Mouse (Mus musculus) MEL (cell line): ENCODE results near the gene Pdzd2. TPM values are rescaled to one million over a fixed set of nuclear protein-coding genes. Genes with fewer than 3 reads are reported as not detected.

Source experiments
- DNase-seq: peaks from one replicate; pipeline ENCODE4 v3.0.0; 2011; ENCODE audit warnings: low read depth, low spot score
- H3K27ac ChIP-seq: 2 replicates; pipeline ENCODE4 v1.5.1; 2012; ENCODE audit warnings: low read depth, mild to moderate bottlenecking, control low read depth, low read length, moderate library complexity; ENCODE audit not compliant: control insufficient read depth
- H3K27me3 ChIP-seq, 2 experiments: fragments of 150-350 bp in 1 of 2; sonication (generic) in 1 of 2; 2 replicates each; pipeline ENCODE4 v1.6.1; 2012; ENCODE audit warnings: low read length in 2 of 2, mild to moderate bottlenecking in 2 of 2, improper control_type of control experiment in 1 of 2, moderate library complexity in 1 of 2; ENCODE audit not compliant: insufficient read depth in 2 of 2, control insufficient read depth in 1 of 2
- H3K36me3 ChIP-seq, 2 experiments: 2 replicates each; pipeline ENCODE4 v1.6.1; 2012 to 2014; ENCODE audit warnings: low read length in 2 of 2, improper control_type of control experiment in 1 of 2, inconsistent platforms in 1 of 2, mild to moderate bottlenecking in 1 of 2; ENCODE audit not compliant: insufficient read depth in 2 of 2, control insufficient read depth in 1 of 2
- H3K4me1 ChIP-seq, 2 experiments: fragments of 150-350 bp in 1 of 2; sonication (generic) in 1 of 2; 2 replicates each; pipeline ENCODE4 v1.6.1; 2012; ENCODE audit warnings: low read length in 2 of 2, improper control_type of control experiment in 1 of 2, mild to moderate bottlenecking in 1 of 2; ENCODE audit not compliant: insufficient read depth in 2 of 2, control insufficient read depth in 1 of 2
- H3K4me3 ChIP-seq, 2 experiments: fragments of 150-350 bp in 1 of 2; sonication (generic) in 1 of 2; 2 replicates each; pipeline ENCODE4 v1.5.1; 2012; ENCODE audit warnings: low read depth in 2 of 2, low read length in 2 of 2, mild to moderate bottlenecking in 2 of 2, moderate library complexity in 2 of 2, control low read depth in 1 of 2, improper control_type of control experiment in 1 of 2; ENCODE audit not compliant: control insufficient read depth in 1 of 2, insufficient read depth in 1 of 2
- H3K79me2 ChIP-seq: 2 replicates; pipeline ENCODE4 v1.6.1; 2012; ENCODE audit warnings: mild to moderate bottlenecking, low read length, moderate library complexity; ENCODE audit not compliant: control insufficient read depth, poor library complexity, insufficient read depth
- H3K9ac ChIP-seq: 2 replicates; pipeline ENCODE4 v1.6.1; 2012; ENCODE audit warnings: low read depth, mild to moderate bottlenecking, control low read depth, low read length, moderate library complexity; ENCODE audit not compliant: control insufficient read depth, poor library complexity, severe bottlenecking
- H3K9me3 ChIP-seq: fragments of 150-350 bp; sonication (generic); replicated peaks from 2 replicates; pipeline ENCODE4 v1.6.1; 2012; ENCODE audit warnings: mild to moderate bottlenecking, low read length, improper control_type of control experiment, moderate library complexity; ENCODE audit not compliant: insufficient read depth
- E2F4 ChIP-seq: IDR thresholded peaks from 2 replicates; pipeline ENCODE4 v1.6.1; 2011; ENCODE audit warnings: low read depth, low read length, improper control_type of control experiment, borderline replicate concordance
- ELF1 ChIP-seq: IDR thresholded peaks from 2 replicates; pipeline ENCODE4 v1.6.1; 2014; ENCODE audit warnings: low read depth, mild to moderate bottlenecking, inconsistent platforms, low read length, improper control_type of control experiment, moderate library complexity
- EP300 ChIP-seq, 2 experiments: IDR thresholded peaks; 2 replicates each; pipeline ENCODE4 v1.6.1; 2011; ENCODE audit warnings: improper control_type of control experiment in 2 of 2, low read length in 2 of 2, low read depth in 1 of 2, mild to moderate bottlenecking in 1 of 2
- ETS1 ChIP-seq: IDR thresholded peaks from 2 replicates; pipeline ENCODE4 v1.6.1; 2012; ENCODE audit warnings: low read depth, mild to moderate bottlenecking, inconsistent platforms, low read length, improper control_type of control experiment, moderate library complexity
- GABPA ChIP-seq: IDR thresholded peaks from 2 replicates; pipeline ENCODE4 v1.6.1; 2012; ENCODE audit warnings: low read depth, mild to moderate bottlenecking, inconsistent platforms, low read length, improper control_type of control experiment, moderate library complexity
- GATA1 ChIP-seq: IDR thresholded peaks from 2 replicates; pipeline ENCODE4 v1.6.1; 2011; ENCODE audit warnings: low read depth, low read length, improper control_type of control experiment
- MEF2A ChIP-seq: IDR thresholded peaks from 2 replicates; pipeline ENCODE4 v1.6.1; 2014; ENCODE audit warnings: low read depth, mild to moderate bottlenecking, inconsistent platforms, low read length, improper control_type of control experiment; ENCODE audit not compliant: poor library complexity, insufficient replicate concordance, severe bottlenecking; ENCODE audit errors: extremely low read depth
- NELFE ChIP-seq: IDR thresholded peaks from 2 replicates; pipeline ENCODE4 v1.6.1; 2011; ENCODE audit warnings: low read depth, low read length, improper control_type of control experiment
- NRF1 ChIP-seq: IDR thresholded peaks from 2 replicates; pipeline ENCODE4 v1.6.1; 2014; ENCODE audit warnings: low read depth, mild to moderate bottlenecking, inconsistent platforms, low read length, improper control_type of control experiment, moderate library complexity; ENCODE audit not compliant: poor library complexity, insufficient read depth, severe bottlenecking
- POLR2A ChIP-seq, 2 experiments: IDR thresholded peaks; 2 replicates each; pipeline ENCODE4 v1.6.1; 2011 to 2012; ENCODE audit warnings: low read length in 2 of 2, mild to moderate bottlenecking in 2 of 2, control low read depth in 1 of 2, improper control_type of control experiment in 1 of 2, low read depth in 1 of 2, moderate library complexity in 1 of 2; ENCODE audit not compliant: control insufficient read depth in 1 of 2, insufficient read depth in 1 of 2, poor library complexity in 1 of 2
- RAD21 ChIP-seq: IDR thresholded peaks from 2 replicates; pipeline ENCODE4 v1.6.1; 2011; ENCODE audit warnings: mild to moderate bottlenecking, low read depth, low read length, improper control_type of control experiment
- RCOR1 ChIP-seq: IDR thresholded peaks from 2 replicates; pipeline ENCODE4 v1.6.1; 2012; ENCODE audit warnings: low read depth, mild to moderate bottlenecking, inconsistent platforms, low read length, improper control_type of control experiment
- SMC3 ChIP-seq: IDR thresholded peaks from 2 replicates; pipeline ENCODE4 v1.6.1; 2011; ENCODE audit warnings: low read depth, low read length, improper control_type of control experiment
- TAL1 ChIP-seq: IDR thresholded peaks from 2 replicates; pipeline ENCODE4 v1.6.1; 2012; ENCODE audit warnings: mild to moderate bottlenecking, inconsistent platforms, low read length, moderate library complexity, mixed read lengths
- USF1 ChIP-seq: IDR thresholded peaks from 2 replicates; pipeline ENCODE4 v1.6.1; 2014; ENCODE audit warnings: low read depth, mild to moderate bottlenecking, inconsistent platforms, low read length, improper control_type of control experiment, moderate library complexity
- USF2 ChIP-seq, 2 experiments: IDR thresholded peaks; 2 replicates each; pipeline ENCODE4 v1.6.1; 2011 to 2012; ENCODE audit warnings: improper control_type of control experiment in 2 of 2, low read length in 2 of 2, borderline replicate concordance in 1 of 2, inconsistent platforms in 1 of 2, low read depth in 1 of 2, mild to moderate bottlenecking in 1 of 2; ENCODE audit not compliant: insufficient read depth in 1 of 2
- ZC3H11A ChIP-seq: IDR thresholded peaks from 2 replicates; pipeline ENCODE4 v1.6.1; 2012; ENCODE audit warnings: low read depth, mild to moderate bottlenecking, inconsistent platforms, low read length, improper control_type of control experiment
- ZMIZ1 ChIP-seq: IDR thresholded peaks from 2 replicates; pipeline ENCODE4 v1.6.1; 2012; ENCODE audit warnings: low read depth, mild to moderate bottlenecking, inconsistent platforms, low read length, improper control_type of control experiment, moderate library complexity
- polyA plus RNA-seq, 2 experiments: library from polyadenylated mRNA; stranded (reverse) in 1 of 2; unstranded in 1 of 2; fragments of >175 nt in 1 of 2; fragments of >200 nt in 1 of 2; gene quantifications; 2 replicates each; pipeline versions ENCODE4 v1.2.1 to v1.2.4; 2012; ENCODE audit warnings: low replicate concordance in 2 of 2, low read depth in 1 of 2; ENCODE audit not compliant: insufficient read length in 2 of 2, insufficient read depth in 1 of 2, missing spikeins in 1 of 2
- total RNA-seq: library from RNA; depleted of rRNA; stranded (reverse); fragments of 300-350 nt; gene quantifications from 2 replicates; pipeline ENCODE4 v1.2.3, GENCODE M21; 2012

The Pdzd2 gene
- total and polyA plus RNA-seq, 3 experiments, result 0.15 to 0.33 TPM; not detected in 1

DNA sequence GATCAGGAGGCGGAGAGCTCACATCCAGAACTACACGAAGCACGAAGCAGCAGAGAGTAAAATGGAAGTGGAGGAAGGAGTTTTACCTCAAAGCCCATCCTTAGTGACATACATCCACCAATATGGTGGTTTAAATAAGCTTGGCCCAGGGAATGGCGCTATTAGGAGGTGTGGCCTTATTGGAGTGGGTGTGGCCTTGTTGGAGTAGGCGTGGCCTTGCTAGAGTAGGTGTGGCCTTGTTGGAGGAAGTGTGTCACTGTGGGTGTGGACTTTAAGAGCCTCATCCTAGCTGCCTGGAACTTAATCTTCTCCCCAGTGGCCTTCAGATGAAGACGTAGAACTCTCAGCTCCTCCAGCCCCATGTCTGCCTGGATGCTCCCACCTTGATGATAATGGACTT is 73.8 kb downstream of the Pdzd2 start:
- H3K27me3 ChIP-seq, result no peaks in the 10 kb centered on the region
- DNase-seq, result no peak
- no peaks in the 10 kb centered on the region for H3K9me3 ChIP-seq
- no peak overlapping the region for H3K4me3 ChIP-seq
- H3K36me3 ChIP-seq, result no peaks in the 10 kb centered on the region
- H3K79me2 ChIP-seq, result no peaks in the 10 kb centered on the region
- no peak overlapping the region for H3K27ac ChIP-seq
- TF ChIP-seq GATA1 (no peak), POLR2A (IDR thresholded peaks at IDR 0.05; ENCODE audit: control insufficient read depth in 1 of 2, insufficient read depth in 1 of 2, low read depth in 1 of 2, low read length in 2 of 2, poor library complexity in 1 of 2) (no peak), NELFE (no peak), TAL1 (no peak), MEF2A (no peak), RCOR1 (no peak), USF1 (no peak), ELF1 (no peak), USF2 (IDR thresholded peaks at IDR 0.05; ENCODE audit: borderline replicate concordance in 1 of 2, insufficient read depth in 1 of 2, low read depth in 1 of 2, low read length in 2 of 2) (no peak), ETS1 (no peak), ZC3H11A (no peak), ZMIZ1 (no peak), EP300 (IDR thresholded peaks at IDR 0.05; ENCODE audit: low read depth in 1 of 2, low read length in 2 of 2) (no peak), SMC3 (no peak), NRF1 (no peak)
- TF ChIP-seq, all 39 proteins: peak for 0
- H3K9ac ChIP-seq, result no peak overlapping the region
- no peaks in the 10 kb centered on the region for H3K4me1 ChIP-seq

DNA sequence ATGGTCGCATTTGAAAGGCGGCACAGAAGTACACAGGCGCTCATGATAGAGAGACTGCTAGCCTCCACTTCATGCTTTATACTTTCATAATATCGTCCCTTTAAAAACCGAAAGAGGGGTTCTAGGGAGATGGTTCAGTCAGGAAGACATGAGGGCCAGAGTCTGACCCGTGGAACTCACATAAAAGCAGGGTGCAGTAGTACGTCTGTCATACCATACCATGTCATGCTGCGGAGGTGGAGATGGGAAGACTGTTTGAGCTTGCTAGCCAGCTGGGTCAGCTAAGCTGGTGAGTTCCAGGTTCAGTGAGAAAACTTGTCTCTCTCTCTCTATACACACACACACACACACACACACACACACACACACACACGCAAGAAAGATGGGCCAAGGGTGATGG is 76.4 kb downstream of the Pdzd2 start:
- no peak for TF ChIP-seq RAD21
- no peak for TF ChIP-seq GABPA
- TF ChIP-seq E2F4, result no peak
- no peak for TF ChIP-seq TAL1
- TF ChIP-seq, all 39 proteins: peak for 0
- DNase-seq, result no peak
- no peaks in the 10 kb centered on the region for H3K9me3 ChIP-seq

More for the DNA sequence above, 76.4 kb downstream of the Pdzd2 start:
- no peak overlapping the region for H3K27ac ChIP-seq
- H3K9ac ChIP-seq, result no peak overlapping the region
- H3K4me1 ChIP-seq, result no peaks in the 10 kb centered on the region
- no peaks in the 10 kb centered on the region for H3K79me2 ChIP-seq
- H3K27me3 ChIP-seq, result peaks cover 0 to 2% of the 10 kb centered on the region in 2 experiments; a peak in 2 of 4 replicates
- H3K4me3 ChIP-seq, result no peak overlapping the region
- H3K36me3 ChIP-seq, result no peaks in the 10 kb centered on the region
